Mouse (Mus musculus) C2C12 (cell line): ENCODE measurements around the gene Olfr715. TPM values are rescaled to one million over a fixed set of nuclear protein-coding genes. Genes with fewer than 3 reads are reported as not detected.
"Not testable (repeated sequence)": the region's sequence is repeated elsewhere in the genome, so short reads cannot be mapped to it uniquely, and the experiment has no call there.

Experiments
- H3K27me3 ChIP-seq: one replicate; pipeline ENCODE4 v1.6.1; 2011; ENCODE audit not compliant: control insufficient read depth, insufficient read depth, insufficient read length
- H3K36me3 ChIP-seq: one replicate; pipeline ENCODE4 v1.6.1; 2011; ENCODE audit not compliant: control insufficient read depth, insufficient read depth
- H3K4me3 ChIP-seq: one replicate; pipeline ENCODE4 v1.5.1; 2011; ENCODE audit warnings: mild to moderate bottlenecking, control low read depth; ENCODE audit not compliant: poor library complexity, insufficient read depth, severe bottlenecking
- H3K79me2 ChIP-seq: one replicate; pipeline ENCODE4 v1.6.1; 2011; ENCODE audit not compliant: control insufficient read depth, insufficient read depth
- H3K79me3 ChIP-seq: one replicate; pipeline ENCODE4 v1.6.1; 2011; ENCODE audit warnings: low read depth, control low read depth
- H3ac ChIP-seq: one replicate; pipeline ENCODE3; 2011; ENCODE audit warnings: low read depth; ENCODE audit not compliant: control insufficient read depth, insufficient read length
- CEBPB ChIP-seq: IDR thresholded peaks from one replicate; pipeline ENCODE4 v1.6.1; 2011; ENCODE audit warnings: low read depth, mild to moderate bottlenecking, control low read depth, moderate library complexity
- CTCF ChIP-seq: IDR thresholded peaks from one replicate; pipeline ENCODE4 v1.5.1; 2011; ENCODE audit not compliant: control insufficient read depth, insufficient read depth, insufficient read length
- FOSL1 ChIP-seq: IDR thresholded peaks from one replicate; pipeline ENCODE4 v1.8.0; 2011; ENCODE audit warnings: mild to moderate bottlenecking, low read length; ENCODE audit not compliant: poor library complexity, insufficient read depth, severe bottlenecking
- MAX ChIP-seq: IDR thresholded peaks from one replicate; pipeline ENCODE4 v1.6.1; 2011; ENCODE audit warnings: mild to moderate bottlenecking, control low read depth
- MYOD1 ChIP-seq: IDR thresholded peaks from one replicate; pipeline ENCODE4 v1.6.1; 2011; ENCODE audit warnings: low read depth; ENCODE audit not compliant: control insufficient read depth, insufficient read length
- MYOG ChIP-seq: IDR thresholded peaks from one replicate; pipeline ENCODE4 v1.6.1; 2011; ENCODE audit not compliant: control insufficient read depth, insufficient read length; ENCODE audit errors: extremely low read depth
- USF1 ChIP-seq: IDR thresholded peaks from one replicate; pipeline ENCODE4 v1.6.1; 2011; ENCODE audit warnings: low read depth, mild to moderate bottlenecking, control low read depth, moderate library complexity
- long read RNA-seq, 2 experiments: library from polyadenylated mRNA; unstranded; transcript quantifications; one replicate each; pipeline ENCODE4 v2.0.0; 2019 to 2020
- polyA plus RNA-seq: library from polyadenylated mRNA; unstranded; fragments of >200 nt; fragmentation: generic; extraction: Trizol; gene quantifications from one replicate; pipeline ENCODE4 v1.2.1, GENCODE M21; 2012; ENCODE audit warnings: missing spikeins

Olfr715 gene
- not detected for polyA plus RNA-seq
- long read RNA-seq, experiment 1: 0 reads
- long read RNA-seq, experiment 2: 0 reads

- not testable (repeated sequence) for H3K4me3 ChIP-seq, H3K79me2 ChIP-seq, H3ac ChIP-seq, H3K36me3 ChIP-seq, H3K27me3 ChIP-seq, H3K79me3 ChIP-seq
These were observed at the start of gene Olfr715 for GRCm38 (mm10) chr7:107130983-107131382. Gene Olfr715 (minus strand): TSS chr7:107131083.

DNA sequence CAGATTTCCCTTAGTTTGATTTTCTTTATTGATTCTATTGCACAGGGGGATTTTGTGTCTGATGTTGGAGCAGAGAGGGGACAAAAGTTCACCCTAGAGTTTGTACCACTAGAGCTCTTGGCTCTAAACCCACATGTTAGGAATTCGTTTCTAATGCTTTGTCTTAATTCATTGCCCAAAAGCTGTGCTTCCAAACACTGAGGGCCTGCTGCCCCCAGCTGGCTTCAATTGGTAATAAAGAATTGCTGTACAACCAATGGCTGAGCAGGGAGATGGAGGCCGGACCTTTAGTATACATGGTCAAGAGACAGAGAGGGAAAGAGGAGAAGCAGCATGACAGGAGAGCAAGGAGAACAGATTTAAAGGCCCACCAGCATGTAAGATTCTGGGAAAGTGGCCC, 49.5 kb upstream of the Olfr715 start:
- Histone ChIP-seq H3ac (no peak overlapping the region), H3K79me2 (no peaks in the 10 kb centered on the region)
- no peak for TF ChIP-seq MYOD1
- no peak for TF ChIP-seq CTCF
- no peak for TF ChIP-seq MAX
- no peak for TF ChIP-seq MYOG
- TF ChIP-seq USF1: no peak

GRCm38 (mm10) chr7:107166690-107167089, 35.8 kb upstream of the Olfr715 start, which contains the start of gene Nlrp14:
Gene Nlrp14 (plus strand): TSS chr7:107166990.
- no peaks in the 10 kb centered on the region for H3K36me3 ChIP-seq
- H3K4me3 ChIP-seq: no peak within 1 kb of the TSS
- H3ac ChIP-seq: no peak within 1 kb of the TSS
- no peaks in the 10 kb centered on the region for H3K79me2 ChIP-seq
- H3K79me3 ChIP-seq: no peaks in the 10 kb centered on the region
- no peaks in the 10 kb centered on the region for H3K27me3 ChIP-seq
- TF ChIP-seq MAX (no peak), CEBPB (no peak), FOSL1 (no peak), MYOD1 (no peak), MYOG (no peak), CTCF (no peak), USF1 (no peak)

More for the DNA sequence above, 49.5 kb upstream of the Olfr715 start:
- Histone ChIP-seq H3K27me3 (no peaks in the 10 kb centered on the region), H3K36me3 (no peaks in the 10 kb centered on the region), H3K4me3 (no peak overlapping the region), H3K79me3 (no peaks in the 10 kb centered on the region)

DNA sequence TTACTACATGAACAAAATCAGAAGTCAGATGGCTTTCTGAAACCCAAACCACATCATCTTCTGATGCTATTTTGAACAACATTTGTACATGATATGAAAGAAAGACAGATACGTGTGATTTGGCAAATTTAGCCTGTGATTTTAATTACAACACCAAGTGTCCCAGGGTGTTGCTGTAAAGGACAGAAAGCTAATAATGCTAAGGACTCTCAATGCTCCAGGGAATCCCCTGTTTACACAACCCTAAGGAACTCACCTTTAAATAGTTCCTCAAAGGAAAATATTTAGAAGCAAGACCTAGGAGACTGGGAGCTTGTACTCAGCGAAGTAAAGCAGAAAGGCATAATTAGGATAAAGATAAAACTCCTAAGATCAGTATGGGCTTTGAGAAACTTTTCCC, 7.1 kb upstream of the Olfr715 start, which contains the start of gene Olfr716:
TSS of gene Olfr716 (plus strand) at position 301 of the 400 bp plus-strand sequence.
- H3K4me3 ChIP-seq, H3K79me2 ChIP-seq, H3K27me3 ChIP-seq, H3K36me3 ChIP-seq, H3K79me3 ChIP-seq, H3ac ChIP-seq: not testable (repeated sequence)

GRCm38 (mm10) chr7:107110269-107110668, 20.6 kb downstream of the Olfr715 start, which contains the start of gene Olfr715b:
Gene Olfr715b (minus strand): TSS chr7:107110369.
- not testable (repeated sequence) for H3K79me2 ChIP-seq, H3K36me3 ChIP-seq

DNA sequence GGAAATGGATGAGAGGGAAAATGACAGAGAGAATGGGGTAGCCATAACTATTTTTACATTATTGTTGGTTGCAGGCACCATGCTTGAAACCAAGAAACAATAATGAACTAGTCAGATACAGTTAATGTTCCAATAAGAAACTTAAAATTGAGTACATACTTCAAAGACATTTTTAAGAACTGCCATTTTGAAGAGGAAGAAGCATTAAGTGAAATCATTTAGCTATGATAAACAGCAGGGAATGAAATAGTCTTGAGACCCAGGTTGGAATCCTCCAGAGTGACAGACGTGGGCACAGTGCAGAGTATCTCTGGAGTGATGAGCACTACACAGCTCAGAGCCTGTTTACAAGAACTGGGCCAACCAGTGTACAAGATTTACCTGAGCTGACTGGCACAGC, 38.0 kb downstream of the Olfr715 start, which contains the start of gene Olfr17:
TSS of gene Olfr17 (plus strand) at position 301 of the 400 bp plus-strand sequence.
- Histone ChIP-seq H3K79me3 (no peaks in the 10 kb centered on the region), H3K4me3 (no peak within 1 kb of the TSS), H3K79me2 (no peaks in the 10 kb centered on the region), H3K36me3 (no peaks in the 10 kb centered on the region), H3K27me3 (no peaks in the 10 kb centered on the region), H3ac (no peak within 1 kb of the TSS)
- TF ChIP-seq MYOG (no peak), MYOD1 (no peak), MAX (no peak), CEBPB (no peak), USF1 (no peak), CTCF (no peak), FOSL1 (no peak)

More at GRCm38 (mm10) chr7:107110269-107110668, 20.6 kb downstream of the Olfr715 start, which contains the start of gene Olfr715b:
- not testable (repeated sequence) for H3K4me3 ChIP-seq, H3ac ChIP-seq, H3K79me3 ChIP-seq, H3K27me3 ChIP-seq

Other genes starting within 250 kb of the Olfr715 start
- gene Olfr706, start 242.9 kb downstream of the Olfr715 start, polyA plus RNA-seq: not detected
- gene Olfr707, start 229.8 kb downstream of the Olfr715 start, polyA plus RNA-seq: not detected
- gene Olfr1532-ps1, start 223.1 kb downstream of the Olfr715 start, polyA plus RNA-seq: not detected
- not detected for gene Olfr709-ps1, start 198.9 kb downstream of the Olfr715 start, polyA plus RNA-seq
- not detected for gene Olfr710, start 182.8 kb downstream of the Olfr715 start, polyA plus RNA-seq
- gene Olfr6, start 167.1 kb downstream of the Olfr715 start, polyA plus RNA-seq: not detected
- not detected for gene Olfr711, start 155.6 kb downstream of the Olfr715 start, polyA plus RNA-seq
- not detected for gene Olfr2, start 125.0 kb downstream of the Olfr715 start, polyA plus RNA-seq
- gene Olfr713, start 99.9 kb downstream of the Olfr715 start, polyA plus RNA-seq: not detected
- gene Olfr714, start 60.1 kb downstream of the Olfr715 start, polyA plus RNA-seq: not detected
- gene Olfr17, start 37.9 kb downstream of the Olfr715 start, polyA plus RNA-seq: not detected
- gene Olfr715b, start 20.7 kb downstream of the Olfr715 start, polyA plus RNA-seq: not detected
- not detected for gene Olfr716, start 7.2 kb upstream of the Olfr715 start, polyA plus RNA-seq
- gene Nlrp14, start 35.9 kb upstream of the Olfr715 start, polyA plus RNA-seq: not detected
- gene Rbmxl2, start 78.4 kb upstream of the Olfr715 start, polyA plus RNA-seq: not detected
- gene Syt9, start 239.6 kb upstream of the Olfr715 start, polyA plus RNA-seq: not detected